Mouse (Mus musculus) erythroid progenitor cell, adult 5-6 weeks (primary cell): ENCODE data around the gene Plxna1. TPM values are rescaled to one million over a fixed set of nuclear protein-coding genes. Genes with fewer than 3 reads are reported as not detected.

Source experiments
- ATAC-seq: replicated peaks from 2 replicates; pipeline ENCODE4 v1.8.0; 2016; ENCODE audit warnings: moderate number of reproducible peaks, mild to moderate bottlenecking, moderate TSS enrichment, inconsistent platforms; ENCODE audit not compliant: poor library complexity, low FRiP score, severe bottlenecking
- total RNA-seq, 2 experiments: library from RNA; stranded (forward) in 1 of 2; stranded (reverse) in 1 of 2; fragments of 150-400 nt in 1 of 2; fragments of 186-747, 209-891 nt in 1 of 2; gene quantifications; 2 replicates each; pipeline versions ENCODE4 v1.2.3 to v1.2.4; 2015 to 2017; ENCODE audit warnings: low replicate concordance in 2 of 2

Plxna1 gene
- total RNA-seq, 2 experiments from 2014 or later, result 0.30 to 4.6 TPM

- ATAC-seq, result no peak
These were observed 659 bp upstream of the Plxna1 start for GRCm38 (mm10) chr6:89363107-89363451.

DNA sequence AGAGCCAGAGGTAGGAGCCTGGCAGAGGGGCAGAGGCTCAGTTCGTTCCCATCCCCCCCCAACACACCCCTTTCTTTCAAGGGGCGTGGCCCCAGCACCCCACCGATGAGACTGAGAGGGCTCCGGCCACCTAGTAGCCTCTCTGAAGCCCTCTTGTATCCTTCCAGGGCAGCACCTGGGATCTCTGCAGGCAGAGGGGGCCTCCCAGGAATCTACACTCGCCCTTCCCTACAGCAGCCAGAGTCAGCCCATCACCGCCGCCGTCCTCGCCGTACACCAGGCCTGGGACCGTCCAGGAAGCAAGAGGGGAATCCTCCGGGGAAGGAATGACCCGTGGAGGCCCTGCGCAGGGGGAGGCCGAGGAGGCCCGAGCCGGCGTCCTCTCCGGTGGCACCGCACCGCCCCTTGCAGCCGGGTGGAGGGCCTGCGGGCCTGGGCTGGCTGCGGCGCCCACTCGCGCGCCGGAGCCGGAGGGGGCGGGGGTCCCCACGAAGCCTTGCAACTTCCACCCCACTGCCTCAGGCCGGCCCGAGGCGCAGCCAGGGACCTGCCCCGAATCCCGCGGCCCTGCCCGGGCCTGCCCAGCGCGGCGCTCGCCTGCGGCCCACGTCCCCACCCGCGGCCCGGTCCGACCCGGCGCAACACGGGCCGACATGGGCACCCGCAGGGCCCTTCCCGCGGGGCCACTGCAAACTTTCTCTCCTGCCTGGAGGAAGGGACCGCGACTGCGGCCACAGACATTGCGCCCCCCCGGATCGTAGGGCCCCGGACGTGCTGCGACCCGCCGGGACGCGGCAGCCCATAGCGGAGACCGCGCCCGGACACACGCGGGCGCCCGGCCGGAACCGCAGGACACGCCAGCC lies 771 bp downstream of the Plxna1 start:
- ATAC-seq, result no peak

DNA sequence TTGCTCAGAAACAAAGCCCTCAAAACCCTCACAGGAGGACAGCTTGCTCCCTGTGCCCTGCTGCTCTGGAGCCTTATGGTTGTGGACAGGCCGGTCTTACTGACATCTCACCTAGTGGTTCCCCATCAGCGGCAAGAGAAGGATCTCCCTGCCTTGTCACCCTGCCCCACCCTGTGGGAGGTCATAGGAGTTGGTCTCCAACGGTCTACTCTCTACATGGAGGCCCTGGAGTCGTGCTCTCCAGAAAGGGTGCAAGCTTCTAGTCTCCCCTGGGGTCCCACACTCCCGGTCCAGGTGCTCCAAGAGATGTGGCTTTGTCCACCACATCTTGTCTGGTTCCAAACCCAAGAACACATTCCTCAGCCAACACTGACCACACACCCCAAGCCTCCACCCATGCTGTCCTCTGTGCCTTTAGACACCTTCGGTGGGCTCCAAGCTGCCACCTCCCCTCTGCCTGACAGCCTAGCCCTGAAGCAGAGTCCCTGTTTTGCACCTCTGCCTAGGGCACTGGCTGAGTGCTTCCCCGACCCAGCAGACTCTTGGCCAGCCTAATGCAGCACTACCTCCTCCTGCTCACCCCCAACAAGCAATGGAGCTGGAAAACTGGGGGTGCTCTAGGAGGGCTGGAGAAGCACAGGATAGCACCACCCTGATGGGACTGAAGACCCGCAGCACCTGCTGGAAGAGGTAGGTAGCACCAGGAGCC lies 1.6 kb downstream of the Plxna1 start:
- ATAC-seq, result no peak

DNA sequence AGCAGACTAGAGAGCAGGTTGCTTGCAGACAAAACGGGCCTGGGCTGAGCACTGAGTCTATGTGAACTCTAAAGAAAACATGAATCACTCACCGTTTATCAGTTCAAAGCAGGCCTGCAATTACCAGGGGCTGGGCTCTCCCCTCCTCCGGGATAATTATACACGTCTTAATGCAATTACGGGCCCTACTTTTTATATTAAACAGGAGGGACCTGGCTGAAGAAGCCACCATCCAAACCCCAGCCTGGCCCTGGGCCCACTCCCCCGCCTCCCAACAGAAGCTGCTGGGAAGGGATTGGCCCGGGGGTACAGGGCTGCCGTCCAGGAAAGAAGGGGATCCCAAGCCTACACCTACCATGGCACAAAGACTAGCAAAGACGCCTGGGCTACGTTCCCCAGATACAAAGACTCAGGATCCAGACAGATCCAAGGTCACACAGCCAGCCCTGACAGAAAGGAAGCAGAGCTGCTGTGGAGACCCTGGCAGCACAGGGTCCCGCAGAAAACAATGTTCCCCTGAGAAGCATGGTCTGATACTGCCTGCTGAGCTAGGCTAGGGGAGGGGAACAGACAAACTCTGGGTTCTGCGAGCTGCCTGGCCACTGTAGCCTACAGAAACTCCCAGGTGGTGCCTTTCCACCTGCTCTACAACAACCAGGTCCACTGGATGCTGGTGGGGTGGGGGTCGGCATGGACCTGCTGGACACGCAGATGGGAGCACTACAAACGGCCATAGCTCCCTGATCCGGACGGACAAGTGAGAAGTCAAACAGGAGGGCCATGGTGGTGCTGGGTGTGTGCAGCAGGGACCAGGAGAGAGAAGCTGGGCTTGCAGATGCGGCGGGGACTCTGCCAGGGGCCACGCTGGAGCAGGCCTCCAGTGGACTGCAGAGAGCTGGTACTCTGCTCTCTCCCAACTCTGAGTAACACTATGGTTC lies 2.4 kb downstream of the Plxna1 start:
- ATAC-seq, result no peak

DNA sequence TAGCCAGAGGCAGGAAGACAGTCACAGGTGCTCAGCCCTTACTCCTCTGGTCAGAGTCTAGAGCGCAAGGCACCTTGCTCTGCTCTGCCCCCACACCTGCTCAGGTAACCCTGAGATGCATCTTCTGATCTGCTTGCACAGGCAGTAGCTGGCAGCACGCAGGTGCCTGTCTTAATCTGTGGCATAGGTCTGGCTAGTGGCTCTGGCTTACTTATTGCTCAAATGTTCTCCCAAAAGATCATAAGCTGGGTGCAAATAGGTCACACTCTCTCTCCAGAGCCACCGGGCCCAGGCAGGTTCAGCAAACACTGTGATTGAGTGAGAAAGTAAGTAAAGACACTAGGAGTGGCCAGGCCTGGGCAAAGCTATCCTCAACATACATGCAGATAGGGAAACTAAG lies 3.2 kb downstream of the Plxna1 start:
- ATAC-seq, result no peak

- ATAC-seq, result no peak
These were observed 6.8 kb downstream of the Plxna1 start for GRCm38 (mm10) chr6:89355661-89356060.

- ATAC-seq, result no peak
These were observed 7.7 kb downstream of the Plxna1 start for GRCm38 (mm10) chr6:89354726-89355125.

DNA sequence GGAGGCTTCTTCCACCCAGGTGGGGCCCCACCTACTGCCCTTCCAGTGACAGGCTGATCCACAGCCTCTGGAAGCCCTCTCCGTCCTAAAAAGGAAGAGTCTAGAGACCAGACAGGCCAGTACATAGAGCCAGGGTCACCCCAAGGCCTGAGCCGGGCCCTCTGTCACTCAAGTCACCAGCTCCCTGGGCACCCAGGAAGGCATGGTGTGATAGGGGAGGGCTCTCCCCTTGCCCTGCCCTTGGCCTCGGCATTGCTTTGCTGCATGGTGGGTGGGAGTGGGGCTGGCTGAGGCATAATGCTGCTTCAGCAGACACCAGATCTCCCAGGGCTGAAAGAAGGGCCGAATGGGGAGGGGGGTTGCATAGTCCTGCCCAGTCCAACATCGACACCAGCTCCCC lies 8.3 kb downstream of the Plxna1 start:
- ATAC-seq, result no peak

- no peak for ATAC-seq
These were observed 9.3 kb downstream of the Plxna1 start for GRCm38 (mm10) chr6:89353101-89353500.

GRCm38 (mm10) chr6:89351441-89352137 lies 10.8 kb downstream of the Plxna1 start:
- no peak for ATAC-seq

GRCm38 (mm10) chr6:89350520-89350919 lies 11.9 kb downstream of the Plxna1 start:
- no peak for ATAC-seq

DNA sequence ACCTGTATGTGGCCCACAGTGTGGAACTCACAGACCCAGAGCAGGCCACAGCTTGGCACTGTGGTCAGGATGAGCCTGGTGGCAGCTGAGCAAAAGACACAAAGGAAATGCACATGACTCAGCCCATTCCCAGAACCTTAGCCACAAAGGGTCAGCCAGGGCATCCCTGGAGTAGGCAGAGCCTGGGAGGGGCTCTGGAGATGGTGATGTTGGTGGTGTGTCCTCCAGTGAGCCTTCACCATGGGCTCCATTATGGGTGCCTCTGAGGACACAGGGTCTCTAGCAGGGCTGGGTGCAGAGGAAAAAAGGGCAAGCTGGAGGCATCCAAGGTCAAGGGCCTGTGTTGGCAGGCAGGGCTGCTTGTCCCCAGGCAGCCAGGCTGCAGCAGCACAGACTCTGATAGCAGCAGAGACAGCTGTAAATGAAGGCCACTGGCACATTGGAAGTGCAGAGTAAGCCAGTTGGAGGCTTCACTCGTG lies 12.3 kb downstream of the Plxna1 start:
- ATAC-seq, result no peak

- ATAC-seq, result no peak
These were observed 14.1 kb downstream of the Plxna1 start for GRCm38 (mm10) chr6:89348363-89348762.

GRCm38 (mm10) chr6:89347792-89348191 lies 14.6 kb downstream of the Plxna1 start:
- no peak for ATAC-seq

DNA sequence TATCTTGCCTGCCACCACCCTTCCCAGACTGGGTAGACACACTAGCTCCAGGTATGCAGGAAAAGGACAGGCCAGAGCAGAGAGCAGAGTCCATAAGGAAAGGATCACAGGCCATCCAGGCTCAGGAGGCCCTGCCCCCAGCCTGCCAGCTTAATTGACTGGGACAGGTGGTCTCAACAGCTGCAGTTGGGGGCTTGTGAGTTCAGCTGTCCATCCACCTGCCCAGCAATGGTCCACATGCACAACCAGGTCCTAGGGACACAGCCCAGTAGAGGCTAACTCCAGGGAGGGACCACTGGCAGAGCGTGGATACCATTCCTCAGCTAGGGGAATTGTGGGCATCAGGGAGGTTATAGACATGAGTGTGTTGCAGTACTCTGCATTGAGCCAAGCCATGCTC lies 16.6 kb downstream of the Plxna1 start:
- no peak for ATAC-seq

GRCm38 (mm10) chr6:89345486-89345785 lies 17.0 kb downstream of the Plxna1 start:
- ATAC-seq, result no peak

DNA sequence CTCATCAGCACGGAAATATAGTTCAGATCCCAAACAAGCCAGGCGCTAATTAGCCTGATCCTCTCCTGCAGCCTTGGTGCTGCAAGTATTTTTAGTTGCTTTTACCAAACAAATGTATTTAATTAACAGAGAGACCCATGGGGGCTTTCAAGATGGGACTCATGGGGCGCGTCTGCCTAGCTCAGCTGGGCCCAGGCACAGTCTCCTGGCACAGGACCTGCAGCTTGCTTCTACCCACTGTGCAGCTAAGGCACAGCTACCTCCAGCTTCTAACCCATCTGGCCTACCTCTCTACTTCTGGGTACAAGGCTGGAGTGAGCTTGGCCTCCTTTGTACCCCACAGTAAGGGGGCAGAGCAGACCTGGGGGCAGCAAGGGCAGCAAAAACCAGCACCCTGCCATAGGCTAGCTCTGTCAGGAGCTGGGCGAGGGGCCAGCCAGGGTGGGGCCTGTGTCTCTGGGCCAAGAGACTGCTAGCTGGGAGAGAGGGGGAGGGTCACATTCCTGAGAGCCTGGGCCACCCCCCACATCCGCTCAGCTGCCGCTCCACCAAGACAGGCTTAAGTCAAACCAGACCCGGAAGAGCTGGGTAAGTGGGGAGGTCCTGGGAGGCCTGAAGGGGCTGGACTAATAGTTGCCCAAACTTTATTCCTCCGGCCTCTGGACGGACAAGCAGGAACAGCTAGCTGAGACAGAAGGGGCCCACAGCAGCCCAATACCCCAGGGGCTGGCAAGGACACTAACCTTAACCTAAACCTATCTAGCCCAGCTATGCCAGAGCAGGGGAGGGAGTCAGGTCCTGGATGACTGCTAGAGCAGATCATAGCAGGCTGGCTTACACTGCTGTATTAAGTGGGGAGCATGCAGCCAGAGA lies 17.6 kb downstream of the Plxna1 start:
- no peak for ATAC-seq

- ATAC-seq, result no peak
These were observed 20.4 kb downstream of the Plxna1 start for GRCm38 (mm10) chr6:89341981-89342380.

DNA sequence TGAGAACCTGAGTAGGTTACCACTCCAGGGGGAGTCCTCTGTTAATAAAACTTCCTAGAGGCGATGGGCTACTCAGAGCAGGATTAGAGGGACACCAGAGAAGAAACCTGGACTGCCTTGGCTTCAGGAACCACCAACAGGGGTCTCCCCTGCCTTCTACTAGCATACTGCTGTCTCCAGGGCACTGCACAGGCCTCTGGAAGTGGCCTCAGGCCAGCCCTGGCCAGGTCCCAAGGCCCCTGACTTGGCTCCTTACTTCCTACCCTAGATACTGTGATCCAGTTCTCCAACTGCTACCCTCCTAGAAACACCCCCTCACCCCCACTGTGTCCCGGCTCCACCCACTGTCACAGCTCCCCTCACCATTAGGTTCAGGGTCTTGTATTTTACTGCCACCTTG lies 23.0 kb downstream of the Plxna1 start:
- no peak for ATAC-seq
